Mouse (Mus musculus): ENCODE measurements around the gene Adcyap1. TPM values are rescaled to one million over a fixed set of nuclear protein-coding genes. Genes with fewer than 3 reads are reported as not detected.
A peak's percentile ranks its signal among the peaks of the same experiment; 100 is the strongest.

Adcyap1 gene
- polyA plus RNA-seq, 1 experiment from 2014 or later: 0.58 TPM

GRCm38 (mm10) chr17:93201265-93201925 lies 2.6 kb downstream of the Adcyap1 start:
- Histone ChIP-seq H3K9ac (replicated peaks; ENCODE audit: low read depth, low read length) (no peak overlapping the region), H3K27ac (ENCODE audit: low read length) (no peak overlapping the region), H3K36me3 (ENCODE audit: control insufficient read depth, insufficient read depth, low read length) (no peaks in the 10 kb centered on the region), H3K4me3 (ENCODE audit: low read depth, low read length) (no peak overlapping the region), H3K4me1 (ENCODE audit: control insufficient read depth, insufficient read depth, low read length) (no peaks in the 10 kb centered on the region), H3K27me3 (ENCODE audit: control insufficient read depth, insufficient read depth, low read length) (peaks cover 61% of the 10 kb centered on the region), H3K9me3 (ENCODE audit: control insufficient read depth, low read depth, low read length) (no peaks in the 10 kb centered on the region), H3K4me2 (replicated peaks; ENCODE audit: low read depth, low read length) (peak overlapping the region; percentile 38; the same call in 1 of the 2 replicates)
- WGBS: 2% methylated on average over 16 of the region's 16 CpGs
- no peak for ATAC-seq (ENCODE audit: insufficient number of reproducible peaks, insufficient read depth, low FRiP score, low read depth)

- Histone ChIP-seq H3K4me3 (ENCODE audit: low read depth, low read length) (peak overlapping the region; percentile 23), H3K4me1 (ENCODE audit: control insufficient read depth, insufficient read depth, low read length) (no peaks in the 10 kb centered on the region), H3K9ac (replicated peaks; ENCODE audit: low read depth, low read length) (no peak overlapping the region), H3K36me3 (ENCODE audit: control insufficient read depth, insufficient read depth, low read length) (no peaks in the 10 kb centered on the region), H3K27ac (ENCODE audit: low read length) (no peak overlapping the region), H3K4me2 (replicated peaks; ENCODE audit: low read depth, low read length) (peak overlapping the region; percentile 38), H3K9me3 (ENCODE audit: control insufficient read depth, low read depth, low read length) (no peaks in the 10 kb centered on the region), H3K27me3 (ENCODE audit: control insufficient read depth, insufficient read depth, low read length) (peaks cover 61% of the 10 kb centered on the region)
- ATAC-seq (ENCODE audit: insufficient number of reproducible peaks, insufficient read depth, low FRiP score, low read depth): peak; percentile 54
- under 1% methylated on average over 44 of the region's 44 CpGs for WGBS
Observed at GRCm38 (mm10) chr17:93202165-93203075, 3.6 kb downstream of the Adcyap1 start.

- H3K27ac ChIP-seq (ENCODE audit: low read length): no peak overlapping the region
- H3K9me3 ChIP-seq (ENCODE audit: control insufficient read depth, low read depth, low read length): no peaks in the 10 kb centered on the region
- H3K36me3 ChIP-seq (ENCODE audit: control insufficient read depth, insufficient read depth, low read length): no peaks in the 10 kb centered on the region
- H3K27me3 ChIP-seq (ENCODE audit: control insufficient read depth, insufficient read depth, low read length): peaks cover 52% of the 10 kb centered on the region
- H3K4me3 ChIP-seq (ENCODE audit: low read depth, low read length): peak overlapping the region; percentile 23
- whole genome bisulfite sequencing: 1% methylated on average over 34 of the region's 34 CpGs
- no peaks in the 10 kb centered on the region for H3K4me1 ChIP-seq (ENCODE audit: control insufficient read depth, insufficient read depth, low read length)
- no peak overlapping the region for H3K9ac ChIP-seq (replicated peaks; ENCODE audit: low read depth, low read length)
- peak overlapping the region; percentile 38 for H3K4me2 ChIP-seq (replicated peaks; ENCODE audit: low read depth, low read length)
- ATAC-seq (ENCODE audit: insufficient number of reproducible peaks, insufficient read depth, low FRiP score, low read depth): no peak
Observed at GRCm38 (mm10) chr17:93203076-93204031, 4.5 kb downstream of the Adcyap1 start.

- Histone ChIP-seq H3K27me3 (ENCODE audit: control insufficient read depth, insufficient read depth, low read length) (no peaks in the 10 kb centered on the region), H3K9ac (replicated peaks; ENCODE audit: low read depth, low read length) (no peak overlapping the region), H3K4me2 (replicated peaks; ENCODE audit: low read depth, low read length) (no peak overlapping the region), H3K4me1 (ENCODE audit: control insufficient read depth, insufficient read depth, low read length) (no peaks in the 10 kb centered on the region), H3K36me3 (ENCODE audit: control insufficient read depth, insufficient read depth, low read length) (no peaks in the 10 kb centered on the region), H3K9me3 (ENCODE audit: control insufficient read depth, low read depth, low read length) (no peaks in the 10 kb centered on the region), H3K4me3 (ENCODE audit: low read depth, low read length) (no peak overlapping the region), H3K27ac (ENCODE audit: low read length) (no peak overlapping the region)
- 84% methylated on average over 6 of the region's 6 CpGs for WGBS
- no peak for ATAC-seq (ENCODE audit: insufficient number of reproducible peaks, insufficient read depth, low FRiP score, low read depth)
Observed at GRCm38 (mm10) chr17:93217785-93218184, 19.0 kb downstream of the Adcyap1 start.

GRCm38 (mm10) chr17:93218640-93219039 lies 19.8 kb downstream of the Adcyap1 start:
- no peaks in the 10 kb centered on the region for H3K27me3 ChIP-seq (ENCODE audit: control insufficient read depth, insufficient read depth, low read length)
- no peaks in the 10 kb centered on the region for H3K9me3 ChIP-seq (ENCODE audit: control insufficient read depth, low read depth, low read length)
- no peak for ATAC-seq (ENCODE audit: insufficient number of reproducible peaks, insufficient read depth, low FRiP score, low read depth)
- no peak overlapping the region for H3K9ac ChIP-seq (replicated peaks; ENCODE audit: low read depth, low read length)
- no peaks in the 10 kb centered on the region for H3K36me3 ChIP-seq (ENCODE audit: control insufficient read depth, insufficient read depth, low read length)
- no peaks in the 10 kb centered on the region for H3K4me1 ChIP-seq (ENCODE audit: control insufficient read depth, insufficient read depth, low read length)
- no peak overlapping the region for H3K4me2 ChIP-seq (replicated peaks; ENCODE audit: low read depth, low read length)
- H3K4me3 ChIP-seq (ENCODE audit: low read depth, low read length): no peak overlapping the region
- no peak overlapping the region for H3K27ac ChIP-seq (ENCODE audit: low read length)
- WGBS: 69% methylated on average over 2 of the region's 2 CpGs

GRCm38 (mm10) chr17:93237355-93237754 lies 38.5 kb downstream of the Adcyap1 start:
- H3K4me2 ChIP-seq (replicated peaks; ENCODE audit: low read depth, low read length): no peak overlapping the region
- H3K4me1 ChIP-seq (ENCODE audit: control insufficient read depth, insufficient read depth, low read length): no peaks in the 10 kb centered on the region
- no peaks in the 10 kb centered on the region for H3K9me3 ChIP-seq (ENCODE audit: control insufficient read depth, low read depth, low read length)
- H3K27me3 ChIP-seq (ENCODE audit: control insufficient read depth, insufficient read depth, low read length): no peaks in the 10 kb centered on the region
- ATAC-seq (ENCODE audit: insufficient number of reproducible peaks, insufficient read depth, low FRiP score, low read depth): no peak
- no peak overlapping the region for H3K4me3 ChIP-seq (ENCODE audit: low read depth, low read length)
- H3K36me3 ChIP-seq (ENCODE audit: control insufficient read depth, insufficient read depth, low read length): no peaks in the 10 kb centered on the region
- H3K9ac ChIP-seq (replicated peaks; ENCODE audit: low read depth, low read length): no peak overlapping the region
- H3K27ac ChIP-seq (ENCODE audit: low read length): no peak overlapping the region

All from stomach, embryonic 14.5 days (tissue).